Mouse (Mus musculus): Measurements from ENCODE around the gene Exoc4. TPM values are rescaled to one million over a fixed set of nuclear protein-coding genes. Genes with fewer than 3 reads are reported as not detected.
A peak's percentile ranks its signal among the peaks of the same experiment; 100 is the strongest.

Exoc4 gene
- polyA plus RNA-seq, 1 experiment from 2014 or later: 25.3 TPM

DNA sequence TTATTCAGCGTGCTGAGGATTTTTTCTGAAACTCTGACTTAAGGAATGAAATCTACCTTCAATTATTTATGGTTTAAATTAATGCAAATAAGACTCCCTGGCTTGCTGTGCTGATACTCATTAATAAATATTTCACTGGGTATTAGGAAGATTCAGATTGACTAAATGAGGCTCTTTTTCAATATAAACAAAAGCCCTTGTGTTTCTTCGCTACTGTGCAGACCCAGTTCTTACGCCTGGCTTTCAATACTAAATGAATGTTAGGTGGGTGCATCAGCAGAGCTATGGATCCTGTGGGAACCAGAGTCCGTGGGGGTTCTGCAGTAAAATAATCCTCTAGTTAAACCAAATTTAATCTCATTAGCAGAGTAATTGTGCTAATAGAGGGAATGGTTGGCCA is 490.4 kb downstream of the Exoc4 start:
- H3K9me3 ChIP-seq (ENCODE audit: control insufficient read depth, low read length): peaks cover 4% of the 10 kb centered on the region; the same call in 1 of the 2 replicates
- no peak for DNase-seq (ENCODE audit: low spot score)
- H3K27me3 ChIP-seq (replicated peaks; ENCODE audit: control insufficient read depth, insufficient read depth, low read length): no peaks in the 10 kb centered on the region
- whole genome bisulfite sequencing: 72% methylated on average over 4 of the region's 4 CpGs
- ATAC-seq (ENCODE audit: low read depth): no peak
- H3K9ac ChIP-seq (ENCODE audit: low read depth, low read length): no peak overlapping the region
- H3K4me3 ChIP-seq (ENCODE audit: low read depth, low read length): no peak overlapping the region
- no peak overlapping the region for H3K4me2 ChIP-seq (ENCODE audit: low read depth, low read length)
- H3K36me3 ChIP-seq (ENCODE audit: control insufficient read depth, insufficient read depth, low read length): no peaks in the 10 kb centered on the region; the same call in 1 of the 2 replicates
- 0 out of 2 replicates have a peak, but pooled peaks cover 4% of the 10 kb centered on the region for H3K4me1 ChIP-seq (ENCODE audit: control insufficient read depth, insufficient read depth, low read length)
- H3K27ac ChIP-seq (replicated peaks; ENCODE audit: low read depth, low read length): no peak overlapping the region

GRCm38 (mm10) chr6:33755976-33756375 is 507.1 kb downstream of the Exoc4 start:
- no peaks in the 10 kb centered on the region for H3K9me3 ChIP-seq (ENCODE audit: control insufficient read depth, low read length)
- 79% methylated on average over 5 of the region's 5 CpGs for WGBS
- H3K36me3 ChIP-seq (ENCODE audit: control insufficient read depth, insufficient read depth, low read length): no peaks in the 10 kb centered on the region
- H3K4me3 ChIP-seq (ENCODE audit: low read depth, low read length): no peak overlapping the region
- H3K27ac ChIP-seq (replicated peaks; ENCODE audit: low read depth, low read length): no peak overlapping the region
- ATAC-seq (ENCODE audit: low read depth) (no peak), DNase-seq (ENCODE audit: low spot score) (no peak)
- no peaks in the 10 kb centered on the region for H3K4me1 ChIP-seq (ENCODE audit: control insufficient read depth, insufficient read depth, low read length)
- no peak overlapping the region for H3K4me2 ChIP-seq (ENCODE audit: low read depth, low read length)
- H3K27me3 ChIP-seq (replicated peaks; ENCODE audit: control insufficient read depth, insufficient read depth, low read length): no peaks in the 10 kb centered on the region
- no peak overlapping the region for H3K9ac ChIP-seq (ENCODE audit: low read depth, low read length)

GRCm38 (mm10) chr6:33761557-33761956 is 512.7 kb downstream of the Exoc4 start:
- Histone ChIP-seq H3K4me1 (ENCODE audit: control insufficient read depth, insufficient read depth, low read length) (no peaks in the 10 kb centered on the region), H3K4me2 (ENCODE audit: low read depth, low read length) (no peak overlapping the region), H3K27ac (replicated peaks; ENCODE audit: low read depth, low read length) (no peak overlapping the region), H3K4me3 (ENCODE audit: low read depth, low read length) (no peak overlapping the region), H3K36me3 (ENCODE audit: control insufficient read depth, insufficient read depth, low read length) (no peaks in the 10 kb centered on the region), H3K9ac (ENCODE audit: low read depth, low read length) (no peak overlapping the region), H3K27me3 (replicated peaks; ENCODE audit: control insufficient read depth, insufficient read depth, low read length) (no peaks in the 10 kb centered on the region), H3K9me3 (ENCODE audit: control insufficient read depth, low read length) (no peaks in the 10 kb centered on the region)
- ATAC-seq (ENCODE audit: low read depth): no peak
- no peak for DNase-seq (ENCODE audit: low spot score)

- Histone ChIP-seq H3K9ac (ENCODE audit: low read depth, low read length) (no peak overlapping the region), H3K27me3 (replicated peaks; ENCODE audit: control insufficient read depth, insufficient read depth, low read length) (no peaks in the 10 kb centered on the region), H3K27ac (replicated peaks; ENCODE audit: low read depth, low read length) (no peak overlapping the region), H3K4me3 (ENCODE audit: low read depth, low read length) (no peak overlapping the region), H3K36me3 (ENCODE audit: control insufficient read depth, insufficient read depth, low read length) (no peaks in the 10 kb centered on the region), H3K4me2 (ENCODE audit: low read depth, low read length) (no peak overlapping the region), H3K4me1 (ENCODE audit: control insufficient read depth, insufficient read depth, low read length) (no peaks in the 10 kb centered on the region), H3K9me3 (ENCODE audit: control insufficient read depth, low read length) (no peaks in the 10 kb centered on the region)
- DNase-seq (ENCODE audit: low spot score) (no peak), ATAC-seq (ENCODE audit: low read depth) (no peak)
- 83% methylated on average over 4 of the region's 4 CpGs for WGBS
These were observed 514.4 kb downstream of the Exoc4 start for GRCm38 (mm10) chr6:33763245-33763644.

GRCm38 (mm10) chr6:33763970-33764369 is 515.1 kb downstream of the Exoc4 start:
- H3K4me1 ChIP-seq (ENCODE audit: control insufficient read depth, insufficient read depth, low read length): no peaks in the 10 kb centered on the region
- no peaks in the 10 kb centered on the region for H3K27me3 ChIP-seq (replicated peaks; ENCODE audit: control insufficient read depth, insufficient read depth, low read length)
- H3K27ac ChIP-seq (replicated peaks; ENCODE audit: low read depth, low read length): no peak overlapping the region
- H3K9me3 ChIP-seq (ENCODE audit: control insufficient read depth, low read length): no peaks in the 10 kb centered on the region
- H3K4me2 ChIP-seq (ENCODE audit: low read depth, low read length): no peak overlapping the region
- H3K4me3 ChIP-seq (ENCODE audit: low read depth, low read length): no peak overlapping the region
- H3K9ac ChIP-seq (ENCODE audit: low read depth, low read length): no peak overlapping the region
- ATAC-seq (ENCODE audit: low read depth) (no peak), DNase-seq (ENCODE audit: low spot score) (peak; percentile 62)
- H3K36me3 ChIP-seq (ENCODE audit: control insufficient read depth, insufficient read depth, low read length): no peaks in the 10 kb centered on the region
- 44% methylated on average over 3 of the region's 3 CpGs for WGBS

GRCm38 (mm10) chr6:33769251-33769650 is 520.4 kb downstream of the Exoc4 start:
- no peak overlapping the region for H3K4me2 ChIP-seq (ENCODE audit: low read depth, low read length)
- H3K9ac ChIP-seq (ENCODE audit: low read depth, low read length): no peak overlapping the region
- no peaks in the 10 kb centered on the region for H3K36me3 ChIP-seq (ENCODE audit: control insufficient read depth, insufficient read depth, low read length)
- H3K4me1 ChIP-seq (ENCODE audit: control insufficient read depth, insufficient read depth, low read length): peaks cover 6% of the 10 kb centered on the region; the same call in 1 of the 2 replicates
- no peak overlapping the region for H3K27ac ChIP-seq (replicated peaks; ENCODE audit: low read depth, low read length)
- H3K9me3 ChIP-seq (ENCODE audit: control insufficient read depth, low read length): no peaks in the 10 kb centered on the region
- H3K4me3 ChIP-seq (ENCODE audit: low read depth, low read length): no peak overlapping the region
- 52% methylated on average over 3 of the region's 3 CpGs for WGBS
- DNase-seq (ENCODE audit: low spot score) (no peak), ATAC-seq (ENCODE audit: low read depth) (no peak)
- no peaks in the 10 kb centered on the region for H3K27me3 ChIP-seq (replicated peaks; ENCODE audit: control insufficient read depth, insufficient read depth, low read length)

DNA sequence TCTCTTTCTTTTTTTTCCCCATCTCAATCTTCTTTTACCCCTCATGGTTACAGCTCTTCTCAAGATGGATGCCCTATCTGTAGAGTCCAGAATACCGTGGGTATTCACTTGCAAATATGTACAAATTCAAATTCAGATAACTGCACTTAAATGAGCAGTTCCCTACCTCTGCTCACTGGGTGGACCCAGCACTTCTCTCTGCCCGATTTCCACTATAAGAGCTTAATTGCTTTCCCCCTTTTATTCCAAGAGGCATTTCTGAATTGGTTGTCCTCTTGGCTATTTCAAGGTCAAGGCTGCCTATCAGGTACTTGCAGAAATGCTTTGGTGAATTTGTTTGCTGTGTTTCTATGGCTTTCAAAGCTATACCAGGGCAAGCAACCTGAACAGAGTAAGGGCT is 521.1 kb downstream of the Exoc4 start:
- Histone ChIP-seq H3K4me2 (ENCODE audit: low read depth, low read length) (no peak overlapping the region), H3K4me1 (ENCODE audit: control insufficient read depth, insufficient read depth, low read length) (peaks cover 6% of the 10 kb centered on the region; the same call in 1 of the 2 replicates), H3K9me3 (ENCODE audit: control insufficient read depth, low read length) (no peaks in the 10 kb centered on the region), H3K27me3 (replicated peaks; ENCODE audit: control insufficient read depth, insufficient read depth, low read length) (no peaks in the 10 kb centered on the region), H3K4me3 (ENCODE audit: low read depth, low read length) (no peak overlapping the region), H3K36me3 (ENCODE audit: control insufficient read depth, insufficient read depth, low read length) (no peaks in the 10 kb centered on the region), H3K9ac (ENCODE audit: low read depth, low read length) (no peak overlapping the region), H3K27ac (replicated peaks; ENCODE audit: low read depth, low read length) (no peak overlapping the region)
- 85% methylated on average over 2 of the region's 2 CpGs for WGBS
- ATAC-seq (ENCODE audit: low read depth) (no peak), DNase-seq (ENCODE audit: low spot score) (no peak)

GRCm38 (mm10) chr6:33772551-33773315 is 523.8 kb downstream of the Exoc4 start:
- H3K27ac ChIP-seq (replicated peaks; ENCODE audit: low read depth, low read length): no peak overlapping the region
- H3K4me3 ChIP-seq (ENCODE audit: low read depth, low read length): no peak overlapping the region
- WGBS: 50% methylated on average over 9 of the region's 9 CpGs
- ATAC-seq (ENCODE audit: low read depth) (no peak), DNase-seq (ENCODE audit: low spot score) (no peak)
- H3K4me2 ChIP-seq (ENCODE audit: low read depth, low read length): no peak overlapping the region
- H3K4me1 ChIP-seq (ENCODE audit: control insufficient read depth, insufficient read depth, low read length): peaks cover 6% of the 10 kb centered on the region; the same call in 1 of the 2 replicates
- no peak overlapping the region for H3K9ac ChIP-seq (ENCODE audit: low read depth, low read length)
- H3K9me3 ChIP-seq (ENCODE audit: control insufficient read depth, low read length): no peaks in the 10 kb centered on the region
- no peaks in the 10 kb centered on the region for H3K27me3 ChIP-seq (replicated peaks; ENCODE audit: control insufficient read depth, insufficient read depth, low read length)
- no peaks in the 10 kb centered on the region for H3K36me3 ChIP-seq (ENCODE audit: control insufficient read depth, insufficient read depth, low read length)

DNA sequence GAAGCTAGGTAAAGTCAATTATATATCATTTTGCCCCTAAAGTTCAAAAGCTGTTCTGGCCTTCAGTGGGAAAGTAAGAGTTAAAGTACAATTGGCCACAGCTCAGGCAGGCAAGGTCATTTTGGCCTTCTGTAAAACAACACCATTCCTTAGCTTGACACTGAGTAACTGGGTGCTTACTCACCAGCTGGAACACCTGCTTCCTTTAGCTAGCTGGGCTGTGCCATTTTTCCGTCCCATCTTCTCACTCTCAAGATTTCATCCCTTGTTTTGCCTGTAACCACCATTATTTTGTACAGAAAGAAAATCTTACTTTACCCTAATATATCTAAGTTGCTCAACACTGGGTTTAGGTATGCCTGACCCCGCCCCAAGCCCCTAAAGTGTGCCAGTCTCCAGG is 543.7 kb downstream of the Exoc4 start:
- Histone ChIP-seq H3K9me3 (ENCODE audit: control insufficient read depth, low read length) (no peaks in the 10 kb centered on the region), H3K36me3 (ENCODE audit: control insufficient read depth, insufficient read depth, low read length) (no peaks in the 10 kb centered on the region), H3K9ac (ENCODE audit: low read depth, low read length) (no peak overlapping the region), H3K27ac (replicated peaks; ENCODE audit: low read depth, low read length) (no peak overlapping the region), H3K4me1 (ENCODE audit: control insufficient read depth, insufficient read depth, low read length) (0 out of 2 replicates have a peak, but pooled peaks cover 10% of the 10 kb centered on the region), H3K27me3 (replicated peaks; ENCODE audit: control insufficient read depth, insufficient read depth, low read length) (no peaks in the 10 kb centered on the region), H3K4me2 (ENCODE audit: low read depth, low read length) (no peak overlapping the region), H3K4me3 (ENCODE audit: low read depth, low read length) (no peak overlapping the region)
- 72% methylated on average over 2 of the region's 2 CpGs for WGBS
- no peak for DNase-seq (ENCODE audit: low spot score)
- ATAC-seq (ENCODE audit: low read depth): no peak
